Mouse (Mus musculus) intestine, embryonic 16.5 days (tissue): ENCODE data around the gene Kmt2d. TPM values are rescaled to one million over a fixed set of nuclear protein-coding genes. Genes with fewer than 3 reads are reported as not detected.
"Not testable (repeated sequence)": the region's sequence is repeated elsewhere in the genome, so short reads cannot be mapped to it uniquely, and the experiment has no call there.

ENCODE experiments used
- ATAC-seq: fragments of 200-750 bp; cut with Nextera tagmentation; 2 replicates; pipeline ENCODE4 v1.8.0; 2017; ENCODE audit warnings: moderate TSS enrichment, moderate library complexity
- H3K27ac ChIP-seq: fragments of 300-500 bp; sonication (generic); 2 replicates; pipeline ENCODE4 v1.5.1; 2014; ENCODE audit warnings: mild to moderate bottlenecking, low read length
- H3K27me3 ChIP-seq: fragments of 300-500 bp; sonication (generic); replicated peaks from 2 replicates; pipeline ENCODE4 v1.6.1; 2014; ENCODE audit warnings: low read length, control low read depth, mixed read lengths; ENCODE audit not compliant: control insufficient read depth, insufficient read depth
- H3K36me3 ChIP-seq: fragments of 300-500 bp; sonication (generic); 2 replicates; pipeline ENCODE4 v1.6.1; 2014; ENCODE audit warnings: low read length, control low read depth; ENCODE audit not compliant: control insufficient read depth, insufficient read depth
- H3K4me1 ChIP-seq: fragments of 300-500 bp; sonication (generic); 2 replicates; pipeline ENCODE4 v1.6.1; 2014; ENCODE audit warnings: low read length, control low read depth, mixed read lengths; ENCODE audit not compliant: control insufficient read depth, insufficient read depth
- H3K4me2 ChIP-seq: fragments of 300-500 bp; sonication (generic); 2 replicates; pipeline ENCODE4 v1.6.1; 2014; ENCODE audit warnings: low read depth, low read length, control low read depth
- H3K4me3 ChIP-seq: fragments of 300-500 bp; sonication (generic); 2 replicates; pipeline ENCODE4 v1.5.1; 2014; ENCODE audit warnings: mild to moderate bottlenecking, low read length
- H3K9ac ChIP-seq: fragments of 300-500 bp; sonication (generic); 2 replicates; pipeline ENCODE4 v1.6.1; 2014; ENCODE audit warnings: low read depth, low read length
- H3K9me3 ChIP-seq: fragments of 300-500 bp; sonication (generic); 2 replicates; pipeline ENCODE4 v1.6.1; 2016; ENCODE audit warnings: low read length, control low read depth; ENCODE audit not compliant: control insufficient read depth
- WGBS: fragments of 180-500 bp; shearing (Covaris S2); extraction: QIAGEN DNeasy Blood & Tissue Kit; methylation state at CpG from one replicate; pipeline ENCODE4 v1.1.7; 2014; 5-methylcytosine and 5-hydroxymethylcytosine counted together
- polyA plus RNA-seq: library from polyadenylated mRNA; unstranded; fragments of >200 nt; fragmentation: Nextera tagmentation; extraction: Ambion mirVana; gene quantifications from 2 replicates; pipeline ENCODE4 v1.2.1, GENCODE M21; 2015

The Kmt2d gene
- 7.7 and 7.9 TPM in 2 replicates for polyA plus RNA-seq

DNA sequence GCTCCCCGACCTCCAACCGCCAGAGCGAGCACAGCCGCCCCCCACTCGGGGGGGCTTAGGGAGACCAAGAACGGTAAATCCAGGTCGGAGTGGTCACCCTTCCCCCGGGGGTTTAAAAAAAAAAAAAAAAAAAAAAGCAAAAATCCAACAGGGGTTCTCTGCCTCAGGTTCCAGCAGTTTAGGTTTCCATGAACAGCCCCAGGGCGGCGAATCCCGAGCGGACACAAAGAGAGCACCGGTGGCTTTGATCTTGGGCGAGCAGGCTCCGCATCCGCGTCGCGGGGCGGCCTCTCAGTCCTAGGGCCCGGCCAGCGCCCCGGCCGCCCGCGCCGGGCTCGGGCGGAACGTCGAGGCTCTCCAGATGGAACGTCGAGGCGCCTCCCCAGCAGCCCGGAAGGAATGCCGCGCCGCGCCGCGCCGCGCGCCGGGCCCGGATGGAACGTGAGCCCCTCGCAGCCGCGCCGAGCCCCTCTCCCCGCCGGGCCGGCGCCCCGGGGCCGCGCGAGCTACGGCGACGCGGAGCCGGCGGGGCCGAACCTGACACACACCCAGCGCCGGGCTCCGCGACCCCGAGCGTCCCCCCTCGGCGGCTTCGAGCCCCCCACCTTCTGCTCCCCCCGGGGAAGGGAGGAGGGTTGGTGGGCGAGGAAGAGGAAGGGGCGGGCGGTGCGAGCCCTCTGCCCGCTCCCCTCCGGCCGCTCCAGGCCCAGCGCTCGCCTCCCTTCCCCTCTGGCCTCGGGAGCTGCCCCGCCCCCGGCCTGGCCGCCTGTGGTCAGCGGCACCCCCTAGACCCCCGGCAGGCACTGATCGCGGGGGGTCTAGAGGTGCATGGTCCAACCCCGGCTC is at the start of gene Kmt2d:
Gene Kmt2d, minus strand, starts transcription at position 135 of the 846 bp plus-strand sequence.
- peak within 1 kb of the TSS; percentile 72 for H3K4me3 ChIP-seq
- peak within 1 kb of the TSS; percentile 97 for H3K4me2 ChIP-seq
- no peaks in the 10 kb centered on the region for H3K27me3 ChIP-seq
- H3K36me3 ChIP-seq: peaks cover under 1% of the 10 kb centered on the region; the same call in 1 of the 2 replicates
- no peaks in the 10 kb centered on the region for H3K9me3 ChIP-seq
- H3K4me1 ChIP-seq: peaks cover 25% of the 10 kb centered on the region
- peak within 1 kb of the TSS; percentile 97 for H3K27ac ChIP-seq
- ATAC-seq: peak; percentile 50
- H3K9ac ChIP-seq: peak within 1 kb of the TSS; percentile 90
- under 1% methylated on average over 80 of the region's 94 CpGs for WGBS

DNA sequence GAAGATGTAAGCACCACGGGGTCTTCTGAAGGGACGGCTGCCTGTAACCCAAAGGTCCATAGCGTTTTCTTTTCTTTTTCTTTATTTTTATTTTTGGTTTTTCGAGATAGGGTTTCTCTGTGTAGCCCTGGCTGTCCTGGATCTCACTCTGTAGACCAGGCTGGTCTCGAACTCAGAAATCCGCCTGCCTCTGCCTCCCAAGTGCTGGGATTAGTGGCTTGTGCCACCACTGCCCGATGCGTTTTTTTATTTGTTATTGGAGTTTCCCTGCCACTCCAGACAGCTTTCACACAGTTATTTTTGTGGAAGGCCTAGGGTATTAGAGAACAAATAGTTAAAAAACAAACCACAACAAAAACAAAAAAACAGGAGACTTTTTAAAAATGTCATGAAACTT is 47.5 kb upstream of the Kmt2d start:
- H3K27me3 ChIP-seq: not testable (repeated sequence)

DNA sequence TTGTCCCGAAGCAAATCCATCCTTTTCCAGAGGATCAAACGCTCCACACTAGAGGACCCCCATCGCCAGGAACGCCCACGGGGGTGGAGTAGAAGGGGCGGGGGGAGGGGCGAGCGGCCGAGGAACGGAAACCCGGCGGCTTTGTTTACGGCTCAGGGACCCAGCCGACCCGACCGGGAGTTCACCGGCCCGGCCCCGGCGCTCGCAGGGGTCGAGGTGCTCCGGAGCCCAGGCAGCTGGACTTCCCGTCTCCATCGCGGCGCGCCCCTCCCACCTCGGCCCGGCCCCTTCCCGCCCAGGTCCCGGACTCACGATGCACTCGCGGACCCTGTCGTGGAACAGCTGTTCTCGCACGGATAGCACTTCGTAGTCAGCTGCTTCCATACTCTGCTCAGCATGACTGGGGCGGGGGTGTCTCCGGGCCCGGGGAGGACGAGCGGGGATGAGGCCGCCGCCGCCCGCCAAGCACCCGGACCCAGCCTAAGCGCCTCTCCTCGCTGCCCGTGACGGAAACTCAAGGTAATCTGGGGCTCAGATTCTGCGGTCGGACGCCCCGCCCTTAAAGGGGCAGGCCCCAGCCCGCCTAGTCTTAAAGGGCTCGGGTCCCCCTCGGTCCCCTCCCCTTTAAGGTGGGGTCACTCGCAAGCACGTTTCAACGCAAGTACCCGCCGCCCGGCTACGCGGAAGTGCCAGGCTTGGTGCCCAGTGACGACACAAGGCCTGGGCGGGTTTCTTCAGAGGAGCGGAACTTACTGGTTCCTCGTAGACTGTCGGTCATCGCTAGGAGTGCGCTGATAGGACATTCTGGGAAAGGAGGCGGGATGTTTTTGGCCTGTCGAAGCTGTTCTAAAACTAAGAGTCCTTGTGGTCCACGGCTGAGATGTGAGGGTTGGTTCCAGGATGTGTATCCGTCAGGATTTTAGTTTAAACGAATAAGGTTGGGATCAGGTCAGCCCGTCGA is 46.8 kb upstream of the Kmt2d start, which contains the start of gene Lmbr1l:
Gene Lmbr1l, minus strand, starts transcription at position 694 of the 961 bp plus-strand sequence.
- Histone ChIP-seq H3K9ac (peak within 1 kb of the TSS; percentile 77), H3K27ac (peak within 1 kb of the TSS; percentile 88), H3K27me3 (no peaks in the 10 kb centered on the region), H3K36me3 (0 out of 2 replicates have a peak, but pooled peaks cover 3% of the 10 kb centered on the region), H3K4me3 (peak within 1 kb of the TSS; percentile 74), H3K4me2 (peak within 1 kb of the TSS; percentile 82), H3K4me1 (peaks cover 21% of the 10 kb centered on the region), H3K9me3 (0 out of 2 replicates have a peak, but pooled peaks cover 5% of the 10 kb centered on the region)
- WGBS: under 1% methylated on average over 81 of the region's 82 CpGs
- ATAC-seq: peak; percentile 96

More for the DNA sequence above, 47.5 kb upstream of the Kmt2d start:
- Histone ChIP-seq H3K4me2 (peak overlapping the region; percentile 59), H3K27ac (peak overlapping the region; percentile 61), H3K4me3 (peak overlapping the region; percentile 74), H3K9ac (peak overlapping the region; percentile 66), H3K4me1 (peaks cover 26% of the 10 kb centered on the region)
- not testable (repeated sequence) for H3K9me3 ChIP-seq, ATAC-seq, H3K36me3 ChIP-seq
- 18% methylated on average over 8 of the region's 8 CpGs for WGBS

DNA sequence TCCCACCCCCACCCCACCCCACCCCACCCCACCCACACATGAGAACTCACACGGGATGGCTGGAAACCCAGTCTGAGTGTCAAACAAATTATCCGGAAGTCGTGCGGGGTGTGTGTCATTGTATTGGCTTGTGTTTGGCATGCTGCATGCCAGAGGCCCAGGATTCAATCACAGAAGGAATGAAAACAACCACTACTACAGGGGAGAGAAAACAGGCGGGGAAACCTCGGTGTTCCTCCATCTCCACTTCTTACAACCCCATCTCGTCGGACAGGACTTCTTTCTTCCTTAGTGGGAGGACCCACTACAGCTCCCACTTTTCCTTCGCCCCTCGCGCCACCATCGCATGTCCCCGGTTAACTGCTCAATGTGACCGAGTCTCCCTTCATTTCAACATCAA is 46.1 kb upstream of the Kmt2d start:
- ATAC-seq: no peak
- WGBS: 0% methylated on average over 14 of the region's 14 CpGs

DNA sequence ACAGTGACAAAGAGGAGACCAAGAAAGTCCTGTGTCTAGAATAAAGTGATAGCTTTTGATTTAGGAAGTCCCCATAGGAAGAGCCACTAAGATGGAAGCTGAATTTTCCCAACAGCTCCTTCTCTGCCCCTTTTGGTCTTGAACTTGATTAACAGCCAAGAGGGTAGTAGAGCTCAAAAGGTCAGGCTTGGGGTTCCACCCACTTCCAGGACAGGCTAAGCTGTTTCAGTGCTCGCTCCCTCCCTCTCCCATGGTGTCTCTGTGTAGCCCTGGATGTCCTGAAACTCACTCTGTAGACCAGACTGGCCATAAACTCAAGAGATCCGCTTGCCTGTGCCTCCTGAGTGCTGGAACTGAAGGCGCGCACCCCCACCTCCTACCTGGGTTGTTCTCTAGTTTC is 45.0 kb upstream of the Kmt2d start:
- H3K9me3 ChIP-seq: no peaks in the 10 kb centered on the region
- peak overlapping the region; percentile 82; the same call in 1 of the 2 replicates for H3K4me2 ChIP-seq
- no peak overlapping the region for H3K27ac ChIP-seq
- 0 out of 2 replicates have a peak overlapping the region, but pooled peaks have one; percentile 77 for H3K9ac ChIP-seq
- no peak overlapping the region for H3K4me3 ChIP-seq
- no peaks in the 10 kb centered on the region for H3K27me3 ChIP-seq
- peaks cover 12% of the 10 kb centered on the region; the same call in 1 of the 2 replicates for H3K36me3 ChIP-seq
- H3K4me1 ChIP-seq: peaks cover 21% of the 10 kb centered on the region
- WGBS: 94% methylated on average over 4 of the region's 4 CpGs
- no peak for ATAC-seq

More for the DNA sequence above, 46.1 kb upstream of the Kmt2d start:
- Histone ChIP-seq H3K27ac (peak overlapping the region; percentile 88), H3K9ac (peak overlapping the region; percentile 77), H3K27me3 (no peaks in the 10 kb centered on the region), H3K9me3 (0 out of 2 replicates have a peak, but pooled peaks cover 5% of the 10 kb centered on the region), H3K4me1 (peaks cover 21% of the 10 kb centered on the region), H3K4me3 (peak overlapping the region; percentile 74), H3K4me2 (peak overlapping the region; percentile 82), H3K36me3 (peaks cover 7% of the 10 kb centered on the region; the same call in 1 of the 2 replicates)

DNA sequence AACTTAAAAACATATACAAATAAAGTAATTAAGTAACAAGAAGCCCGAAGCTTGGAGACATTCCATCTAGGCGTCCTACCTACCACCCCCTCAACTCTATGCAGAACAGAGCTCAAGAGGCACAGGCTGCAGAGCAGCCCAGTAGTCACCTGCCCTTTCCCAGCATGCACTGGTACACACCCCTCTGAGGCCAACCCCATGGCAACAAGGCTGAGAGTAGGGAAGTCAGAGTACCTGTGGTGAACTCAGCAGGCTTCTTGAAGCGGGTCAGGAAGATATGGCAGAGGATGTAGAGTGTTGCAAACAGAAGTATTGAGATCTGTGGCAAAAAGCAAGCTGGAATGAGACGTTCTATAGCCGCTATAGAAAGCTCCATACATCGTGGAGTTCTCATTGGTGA is 43.9 kb upstream of the Kmt2d start:
- Histone ChIP-seq H3K9me3 (no peaks in the 10 kb centered on the region), H3K4me2 (no peak overlapping the region), H3K9ac (no peak overlapping the region), H3K27me3 (no peaks in the 10 kb centered on the region), H3K4me3 (no peak overlapping the region), H3K27ac (no peak overlapping the region), H3K36me3 (peaks cover 14% of the 10 kb centered on the region; the same call in 1 of the 2 replicates), H3K4me1 (peaks cover 21% of the 10 kb centered on the region)
- ATAC-seq: no peak
- 90% methylated on average over 6 of the region's 6 CpGs for WGBS

DNA sequence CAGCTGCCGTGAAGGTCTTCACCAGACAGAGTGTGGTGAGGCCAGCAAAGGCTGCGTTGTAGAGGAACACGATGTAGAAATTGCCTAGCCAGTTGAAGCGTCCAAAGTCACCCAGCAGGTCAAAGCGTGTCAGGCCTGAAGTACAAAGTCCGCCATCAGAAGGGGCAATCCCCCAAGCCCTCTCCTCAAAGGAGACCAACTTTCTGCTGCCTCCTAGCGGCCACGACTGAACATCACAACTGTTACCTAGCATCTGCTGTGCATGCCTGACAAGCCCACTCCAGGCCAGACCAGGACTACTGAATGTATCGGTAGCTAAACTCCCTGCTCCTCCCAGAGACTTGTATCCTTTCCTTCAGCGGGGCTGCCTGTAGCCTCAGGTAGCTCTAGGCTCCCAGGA is 33.7 kb upstream of the Kmt2d start:
- Histone ChIP-seq H3K4me2 (no peak overlapping the region), H3K9me3 (no peaks in the 10 kb centered on the region), H3K36me3 (0 out of 2 replicates have a peak, but pooled peaks cover 12% of the 10 kb centered on the region), H3K4me3 (no peak overlapping the region), H3K27me3 (no peaks in the 10 kb centered on the region), H3K4me1 (no peaks in the 10 kb centered on the region), H3K27ac (no peak overlapping the region), H3K9ac (no peak overlapping the region)
- 31% methylated on average over 10 of the region's 10 CpGs for WGBS
- no peak for ATAC-seq

DNA sequence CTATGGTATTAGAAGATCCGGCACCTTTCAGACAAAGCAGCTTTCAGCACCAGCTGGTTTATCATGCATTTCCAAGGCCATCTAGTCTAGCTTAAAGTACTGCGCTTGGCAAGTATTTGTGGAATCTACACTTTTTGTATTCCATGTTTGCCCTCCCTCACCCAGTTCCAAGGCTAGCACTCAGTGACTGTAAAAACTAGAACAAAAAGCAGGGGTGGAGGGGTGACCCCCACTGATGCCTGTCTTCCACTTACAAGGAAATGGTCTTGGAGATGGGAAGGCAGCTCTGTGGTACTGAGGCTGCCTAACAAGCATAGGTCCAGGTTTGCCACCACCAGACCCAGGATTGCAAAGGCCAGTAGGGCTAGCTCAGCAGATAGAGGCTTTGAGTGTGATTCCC is 31.6 kb upstream of the Kmt2d start:
- Histone ChIP-seq H3K4me3 (no peak overlapping the region), H3K4me1 (peaks cover 5% of the 10 kb centered on the region; the same call in 1 of the 2 replicates), H3K9ac (no peak overlapping the region), H3K9me3 (no peaks in the 10 kb centered on the region), H3K27me3 (peaks cover 17% of the 10 kb centered on the region), H3K27ac (no peak overlapping the region), H3K36me3 (0 out of 2 replicates have a peak, but pooled peaks cover 4% of the 10 kb centered on the region), H3K4me2 (no peak overlapping the region)
- ATAC-seq: no peak
- 87% methylated on average over 2 of the region's 2 CpGs for WGBS
